Mouse (Mus musculus) limb, embryonic 15.5 days (tissue): ENCODE measurements at regions not wholly inside any gene's neighbourhood (a gene's known extent, or its start where the extent isn't known, plus 50 kb on each side); places are given as distances from the start of the nearest gene placed in this dataset.

ENCODE experiments used
- ATAC-seq: fragments of 200-750 bp; cut with Nextera tagmentation; 2 replicates; pipeline ENCODE4 v1.8.0; 2017; ENCODE audit warnings: low read depth, moderate TSS enrichment; ENCODE audit not compliant: insufficient number of reproducible peaks, low FRiP score, low TSS enrichment
- H3K27ac ChIP-seq: fragments of 300-500 bp; sonication (generic); 2 replicates; pipeline ENCODE4 v1.5.1; 2015; ENCODE audit warnings: moderate library complexity, mild to moderate bottlenecking, inconsistent platforms
- H3K27me3 ChIP-seq: fragments of 300-500 bp; sonication (generic); 2 replicates; pipeline ENCODE4 v1.6.1; 2015; ENCODE audit warnings: inconsistent platforms
- H3K36me3 ChIP-seq: fragments of 300-500 bp; sonication (generic); 2 replicates; pipeline ENCODE4 v1.6.1; 2015; ENCODE audit warnings: inconsistent platforms
- H3K4me1 ChIP-seq: fragments of 300-500 bp; sonication (generic); 2 replicates; pipeline ENCODE4 v1.6.1; 2015; ENCODE audit warnings: inconsistent platforms
- H3K4me2 ChIP-seq: fragments of 300-500 bp; sonication (generic); 2 replicates; pipeline ENCODE4 v1.6.1; 2015; ENCODE audit warnings: mild to moderate bottlenecking, inconsistent platforms
- H3K4me3 ChIP-seq: fragments of 300-500 bp; sonication (generic); 2 replicates; pipeline ENCODE4 v1.5.1; 2015; ENCODE audit warnings: mild to moderate bottlenecking, inconsistent platforms
- H3K9ac ChIP-seq: fragments of 300-500 bp; sonication (generic); 2 replicates; pipeline ENCODE4 v1.6.1; 2015; ENCODE audit warnings: inconsistent platforms
- H3K9me3 ChIP-seq: fragments of 300-500 bp; sonication (generic); 2 replicates; pipeline ENCODE4 v1.6.1; 2016; ENCODE audit warnings: inconsistent platforms
- WGBS: fragments of 180-500 bp; shearing (Covaris S2); methylation state at CpG from one replicate; pipeline ENCODE4 v1.1.7; 2015; 5-methylcytosine and 5-hydroxymethylcytosine counted together

DNA sequence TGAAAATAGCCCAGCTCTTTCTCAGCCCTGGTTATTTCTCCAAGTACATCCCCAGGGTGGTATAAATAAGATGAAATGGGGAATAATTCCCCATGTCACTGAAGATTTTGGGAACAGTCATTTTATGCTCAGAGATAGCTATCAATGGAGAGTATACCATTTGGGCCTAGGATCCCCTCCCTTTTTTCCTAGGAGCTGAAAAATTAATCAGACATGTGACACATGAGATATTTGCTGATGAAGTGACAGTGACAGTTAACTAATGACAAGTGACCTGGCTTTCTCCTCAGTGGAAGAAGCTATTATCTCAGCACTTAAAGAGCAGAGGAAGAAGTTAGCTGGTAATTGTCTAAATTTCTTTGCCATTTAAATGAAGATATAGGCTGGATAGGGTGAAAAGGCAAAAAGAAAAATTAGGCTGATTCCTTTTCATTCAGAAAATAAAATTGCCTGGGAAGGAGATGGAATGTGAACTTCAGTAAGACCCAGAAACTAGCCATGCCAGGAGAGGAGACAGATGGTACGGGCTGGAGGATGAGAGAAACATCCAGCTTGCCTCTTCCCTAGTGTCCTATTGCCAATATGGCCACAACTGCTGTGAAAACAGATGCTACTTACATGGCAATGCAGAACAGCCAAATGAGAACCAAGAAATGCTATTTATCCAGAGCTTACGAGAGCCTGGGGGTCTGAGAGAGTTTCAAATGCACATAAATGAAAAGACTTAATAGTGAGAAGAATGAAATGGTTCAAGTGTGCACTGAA lies 376.1 kb upstream of the Gm11114 start:
- H3K4me2 ChIP-seq: no peak overlapping the region
- H3K4me1 ChIP-seq: no peaks in the 10 kb centered on the region
- no peak for ATAC-seq
- H3K36me3 ChIP-seq: no peaks in the 10 kb centered on the region
- no peaks in the 10 kb centered on the region for H3K27me3 ChIP-seq
- H3K9me3 ChIP-seq: no peaks in the 10 kb centered on the region
- no peak overlapping the region for H3K4me3 ChIP-seq
- WGBS: 63% methylated on average over 2 of the region's 2 CpGs
- H3K27ac ChIP-seq: no peak overlapping the region
- no peak overlapping the region for H3K9ac ChIP-seq

- Histone ChIP-seq H3K27ac (no peak overlapping the region), H3K4me3 (no peak overlapping the region), H3K9me3 (no peaks in the 10 kb centered on the region), H3K4me2 (no peak overlapping the region), H3K4me1 (no peaks in the 10 kb centered on the region), H3K9ac (no peak overlapping the region), H3K36me3 (no peaks in the 10 kb centered on the region), H3K27me3 (no peaks in the 10 kb centered on the region)
- WGBS: 54% methylated on average over 11 of the region's 11 CpGs
- ATAC-seq: no peak
These were observed 345.9 kb upstream of the Gm11114 start for GRCm38 (mm10) chr9:84966558-84967154.

DNA sequence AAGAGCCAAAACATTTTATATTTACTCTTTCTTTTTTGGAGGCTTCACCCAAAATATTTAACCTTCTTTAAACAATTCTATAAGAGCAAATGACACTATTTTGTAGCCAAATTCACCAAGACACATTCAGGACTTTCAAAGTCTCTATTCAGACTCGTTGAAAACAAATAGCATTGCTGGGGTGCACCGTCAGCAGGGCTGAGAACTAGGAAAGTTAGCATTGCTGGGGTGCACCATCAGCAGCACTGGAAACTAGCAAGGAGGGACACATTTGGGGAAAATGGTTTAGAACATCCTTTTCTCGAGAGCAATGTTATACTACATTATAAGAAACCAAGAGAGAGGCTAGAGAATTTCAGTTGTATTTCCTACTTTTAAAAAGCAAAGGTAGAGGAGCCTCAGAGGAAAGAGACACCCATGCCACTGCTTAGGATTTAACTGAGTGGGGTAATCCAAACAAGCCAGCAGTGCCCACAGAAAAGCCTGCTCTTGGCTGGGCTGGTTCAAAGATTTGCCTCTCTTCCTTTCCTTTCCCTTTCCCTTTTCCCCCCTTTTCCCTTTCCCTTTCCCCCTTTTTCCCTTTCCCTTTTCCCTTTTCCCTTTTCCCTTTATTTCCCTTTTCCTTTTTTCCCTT lies 342.5 kb upstream of the Gm11114 start:
- Histone ChIP-seq H3K9ac (no peak overlapping the region), H3K27me3 (no peaks in the 10 kb centered on the region), H3K4me3 (no peak overlapping the region), H3K27ac (no peak overlapping the region), H3K9me3 (no peaks in the 10 kb centered on the region), H3K4me2 (no peak overlapping the region), H3K36me3 (no peaks in the 10 kb centered on the region), H3K4me1 (no peaks in the 10 kb centered on the region)
- 83% methylated on average over 3 of the region's 3 CpGs for WGBS
- no peak for ATAC-seq

DNA sequence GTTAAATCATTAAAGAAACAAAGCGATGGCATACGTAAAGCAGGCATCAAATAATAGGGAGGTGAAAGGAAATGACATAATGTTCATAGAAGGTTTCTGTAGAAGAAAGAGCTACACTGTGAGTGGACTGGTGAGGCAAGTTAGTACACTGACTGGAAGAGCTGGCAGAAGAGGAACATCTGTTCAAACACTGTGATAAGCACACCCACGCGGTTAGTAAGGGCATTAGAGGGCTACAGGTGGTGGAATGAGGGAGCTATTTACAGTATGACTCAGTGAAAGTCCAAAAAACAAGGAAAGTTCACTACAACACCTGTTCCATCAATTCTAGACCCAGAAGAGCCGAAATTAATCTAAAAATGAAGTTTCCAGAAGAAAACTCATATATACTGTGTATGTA lies 335.1 kb upstream of the Gm11114 start:
- Histone ChIP-seq H3K9ac (no peak overlapping the region), H3K4me1 (no peaks in the 10 kb centered on the region), H3K9me3 (no peaks in the 10 kb centered on the region), H3K27me3 (no peaks in the 10 kb centered on the region), H3K4me3 (no peak overlapping the region), H3K36me3 (no peaks in the 10 kb centered on the region), H3K27ac (no peak overlapping the region), H3K4me2 (no peak overlapping the region)
- WGBS: 69% methylated on average over 5 of the region's 5 CpGs
- no peak for ATAC-seq

DNA sequence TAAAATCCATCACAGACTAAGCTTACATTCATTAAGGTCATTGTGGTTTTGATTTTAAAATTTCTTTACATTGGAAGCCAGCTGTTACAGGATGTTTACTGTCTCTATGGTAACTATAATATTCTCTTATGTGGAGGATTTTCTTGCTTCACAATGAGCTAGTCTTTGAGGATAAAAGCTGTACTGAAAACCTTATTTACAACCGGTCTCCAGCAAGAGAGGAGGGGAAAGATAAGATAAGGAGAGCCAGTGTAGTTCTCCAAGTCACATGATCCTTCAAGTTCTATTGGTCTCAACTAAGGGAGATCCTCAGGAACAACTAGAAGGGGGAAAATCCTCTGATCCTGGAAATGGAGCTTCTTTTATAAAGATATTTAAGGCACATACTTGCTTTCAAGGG lies 309.2 kb upstream of the Gm11114 start:
- Histone ChIP-seq H3K9ac (no peak overlapping the region), H3K4me2 (no peak overlapping the region), H3K27ac (no peak overlapping the region), H3K36me3 (no peaks in the 10 kb centered on the region), H3K9me3 (no peaks in the 10 kb centered on the region), H3K27me3 (no peaks in the 10 kb centered on the region), H3K4me1 (no peaks in the 10 kb centered on the region), H3K4me3 (no peak overlapping the region)
- 44% methylated on average over 1 of the region's 1 CpGs for WGBS
- no peak for ATAC-seq

DNA sequence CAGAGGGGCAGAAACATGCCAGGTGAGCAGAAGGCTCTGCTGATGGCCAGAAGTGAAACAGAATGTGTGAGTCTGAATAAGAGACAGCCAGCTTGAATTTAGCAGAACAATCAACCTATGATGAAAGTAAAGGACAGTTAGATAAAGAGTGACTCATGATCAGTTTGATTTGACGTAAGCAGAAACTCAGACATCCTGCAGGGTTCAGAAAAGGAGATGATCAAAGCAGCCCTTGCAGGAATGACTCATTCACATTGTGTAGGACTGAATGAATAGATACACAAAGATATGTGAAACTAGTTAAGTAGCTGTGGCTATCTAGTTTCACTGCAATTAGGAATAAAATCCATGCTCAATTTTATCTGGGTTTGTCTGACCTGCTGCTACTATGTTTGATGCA lies 301.2 kb upstream of the Gm11114 start:
- H3K4me1 ChIP-seq: no peaks in the 10 kb centered on the region
- no peaks in the 10 kb centered on the region for H3K27me3 ChIP-seq
- no peak overlapping the region for H3K9ac ChIP-seq
- no peaks in the 10 kb centered on the region for H3K36me3 ChIP-seq
- WGBS: 75% methylated on average over 1 of the region's 1 CpGs
- H3K9me3 ChIP-seq: no peaks in the 10 kb centered on the region
- no peak overlapping the region for H3K4me2 ChIP-seq
- ATAC-seq: no peak
- H3K4me3 ChIP-seq: no peak overlapping the region
- no peak overlapping the region for H3K27ac ChIP-seq

- H3K9ac ChIP-seq: no peak overlapping the region
- no peak overlapping the region for H3K4me2 ChIP-seq
- H3K4me3 ChIP-seq: no peak overlapping the region
- H3K9me3 ChIP-seq: no peaks in the 10 kb centered on the region
- no peaks in the 10 kb centered on the region for H3K36me3 ChIP-seq
- ATAC-seq: no peak
- H3K27me3 ChIP-seq: no peaks in the 10 kb centered on the region
- H3K27ac ChIP-seq: no peak overlapping the region
- no peaks in the 10 kb centered on the region for H3K4me1 ChIP-seq
- WGBS: 42% methylated on average over 2 of the region's 2 CpGs
These were observed 264.2 kb upstream of the Gm11114 start for GRCm38 (mm10) chr9:85048112-85048978.

- Histone ChIP-seq H3K27me3 (no peaks in the 10 kb centered on the region), H3K9ac (no peak overlapping the region), H3K4me2 (no peak overlapping the region), H3K36me3 (no peaks in the 10 kb centered on the region), H3K4me1 (no peaks in the 10 kb centered on the region), H3K9me3 (no peaks in the 10 kb centered on the region), H3K27ac (no peak overlapping the region), H3K4me3 (no peak overlapping the region)
- WGBS: 65% methylated on average over 4 of the region's 4 CpGs
- ATAC-seq: no peak
These were observed 260.0 kb upstream of the Gm11114 start for GRCm38 (mm10) chr9:85052526-85052925.

- H3K27ac ChIP-seq: no peak overlapping the region
- H3K9ac ChIP-seq: no peak overlapping the region
- no peaks in the 10 kb centered on the region for H3K9me3 ChIP-seq
- H3K4me2 ChIP-seq: no peak overlapping the region
- ATAC-seq: no peak
- WGBS: 82% methylated on average over 5 of the region's 5 CpGs
- H3K36me3 ChIP-seq: no peaks in the 10 kb centered on the region
- H3K27me3 ChIP-seq: no peaks in the 10 kb centered on the region
- H3K4me3 ChIP-seq: no peak overlapping the region
- no peaks in the 10 kb centered on the region for H3K4me1 ChIP-seq
These were observed 232.6 kb upstream of the Gm11114 start for GRCm38 (mm10) chr9:85079975-85080374.

GRCm38 (mm10) chr9:85088556-85089338 lies 223.8 kb upstream of the Gm11114 start:
- WGBS: 85% methylated on average over 6 of the region's 6 CpGs
- Histone ChIP-seq H3K27ac (no peak overlapping the region), H3K4me1 (no peaks in the 10 kb centered on the region), H3K27me3 (no peaks in the 10 kb centered on the region), H3K4me2 (no peak overlapping the region), H3K36me3 (no peaks in the 10 kb centered on the region), H3K9ac (no peak overlapping the region), H3K9me3 (no peaks in the 10 kb centered on the region), H3K4me3 (no peak overlapping the region)
- no peak for ATAC-seq

DNA sequence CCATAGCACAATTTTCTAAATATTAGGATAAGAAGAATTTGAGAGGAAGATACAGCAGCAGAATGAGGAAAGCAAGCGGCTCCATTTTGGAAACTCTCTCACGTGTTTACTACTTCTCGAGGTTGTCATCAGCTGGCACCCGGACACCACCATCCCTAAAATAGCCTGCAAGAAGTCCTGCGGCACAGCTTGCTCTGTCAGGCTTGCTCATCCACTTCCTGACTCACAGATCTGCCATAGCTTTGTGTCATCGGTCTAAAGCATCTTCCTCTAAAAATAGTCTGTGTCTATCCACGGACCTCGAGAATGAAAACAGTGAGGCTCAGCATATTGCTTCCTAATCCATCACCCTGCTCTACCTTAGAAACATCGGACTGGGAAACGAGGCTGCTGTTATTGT lies 222.3 kb upstream of the Gm11114 start:
- ATAC-seq: no peak

More for the DNA sequence above, 222.3 kb upstream of the Gm11114 start:
- no peaks in the 10 kb centered on the region for H3K36me3 ChIP-seq
- H3K27me3 ChIP-seq: no peaks in the 10 kb centered on the region
- no peak overlapping the region for H3K9ac ChIP-seq
- no peak overlapping the region for H3K4me3 ChIP-seq
- no peaks in the 10 kb centered on the region for H3K9me3 ChIP-seq
- no peak overlapping the region for H3K4me2 ChIP-seq
- no peak overlapping the region for H3K27ac ChIP-seq
- WGBS: 81% methylated on average over 10 of the region's 10 CpGs
- H3K4me1 ChIP-seq: no peaks in the 10 kb centered on the region
